Mouse (Mus musculus): Measurements from ENCODE around the gene Dnajb8.

Gene Dnajb8

GRCm38 (mm10) chr6:88290129-88290766, 68.2 kb downstream of the Dnajb8 start:
- no peak for DNase-seq (ENCODE audit: low spot score in 2 of 2)

- no peak for DNase-seq (ENCODE audit: low spot score in 2 of 2)
These were observed 70.3 kb downstream of the Dnajb8 start for GRCm38 (mm10) chr6:88292274-88292909.

GRCm38 (mm10) chr6:88299491-88299890, 77.4 kb downstream of the Dnajb8 start:
- DNase-seq (ENCODE audit: low spot score in 2 of 2) = no peak

- DNase-seq (ENCODE audit: low spot score in 2 of 2) = no peak
These were observed 79.2 kb downstream of the Dnajb8 start for GRCm38 (mm10) chr6:88301234-88301633.
